Mouse (Mus musculus) left cerebral cortex, adult 11 months (tissue): Measurements from ENCODE around the gene Smyd2.

ENCODE experiments used
- DNase-seq: peaks from one replicate; pipeline ENCODE4 v3.0.0; 2022; ENCODE audit warnings: low spot score

The Smyd2 gene

GRCm38 (mm10) chr1:189871625-189872024 is 50.5 kb downstream of the Smyd2 start:
- DNase-seq: no peak

- DNase-seq: no peak
These were observed 51.6 kb downstream of the Smyd2 start for GRCm38 (mm10) chr1:189870539-189870938.

- no peak for DNase-seq
These were observed 52.4 kb downstream of the Smyd2 start for GRCm38 (mm10) chr1:189869651-189870270.

GRCm38 (mm10) chr1:189868036-189868435 is 54.1 kb downstream of the Smyd2 start:
- no peak for DNase-seq

GRCm38 (mm10) chr1:189867497-189867896 is 54.7 kb downstream of the Smyd2 start:
- no peak for DNase-seq

- DNase-seq: no peak
These were observed 55.1 kb downstream of the Smyd2 start for GRCm38 (mm10) chr1:189867034-189867433.

GRCm38 (mm10) chr1:189866621-189867020 is 55.5 kb downstream of the Smyd2 start:
- DNase-seq: no peak

GRCm38 (mm10) chr1:189864846-189865560 is 57.2 kb downstream of the Smyd2 start:
- no peak for DNase-seq

GRCm38 (mm10) chr1:189864301-189864700 is 57.9 kb downstream of the Smyd2 start:
- no peak for DNase-seq

GRCm38 (mm10) chr1:189863727-189864126 is 58.4 kb downstream of the Smyd2 start:
- no peak for DNase-seq

GRCm38 (mm10) chr1:189860942-189861315 is 61.2 kb downstream of the Smyd2 start:
- DNase-seq: no peak

GRCm38 (mm10) chr1:189860112-189860941 is 61.8 kb downstream of the Smyd2 start:
- DNase-seq: no peak

GRCm38 (mm10) chr1:189858377-189858776 is 63.8 kb downstream of the Smyd2 start:
- no peak for DNase-seq

- no peak for DNase-seq
These were observed 66.4 kb downstream of the Smyd2 start for GRCm38 (mm10) chr1:189855739-189856138.

- DNase-seq: no peak
These were observed 67.5 kb downstream of the Smyd2 start for GRCm38 (mm10) chr1:189854646-189855045.

- DNase-seq: no peak
These were observed 69.7 kb downstream of the Smyd2 start for GRCm38 (mm10) chr1:189852456-189852855.

GRCm38 (mm10) chr1:189852051-189852450 is 70.1 kb downstream of the Smyd2 start:
- DNase-seq: no peak

- no peak for DNase-seq
These were observed 72.6 kb downstream of the Smyd2 start for GRCm38 (mm10) chr1:189849550-189849949.

- DNase-seq: no peak
These were observed 75.8 kb downstream of the Smyd2 start for GRCm38 (mm10) chr1:189846319-189846718.

GRCm38 (mm10) chr1:189834166-189834565 is 88.0 kb downstream of the Smyd2 start:
- DNase-seq: no peak

GRCm38 (mm10) chr1:189833351-189833750 is 88.8 kb downstream of the Smyd2 start:
- no peak for DNase-seq

- DNase-seq: no peak
These were observed 91.3 kb downstream of the Smyd2 start for GRCm38 (mm10) chr1:189830797-189831232.
